Mouse (Mus musculus): ENCODE measurements at regions not wholly inside any gene's neighbourhood (a gene's known extent, or its start where the extent isn't known, plus 50 kb on each side); places are given as distances from the start of the nearest gene placed in this dataset.

- DNase-seq (ENCODE audit: low spot score in 2 of 2) = peak in 1 of 2 experiments; percentile 24
Measured at GRCm38 (mm10) chr4:135034406-135034805, 86.0 kb upstream of the Runx3 start.

- DNase-seq (ENCODE audit: low spot score in 2 of 2) = no peak
Measured at GRCm38 (mm10) chr4:135036764-135037163, 83.7 kb upstream of the Runx3 start.

DNA sequence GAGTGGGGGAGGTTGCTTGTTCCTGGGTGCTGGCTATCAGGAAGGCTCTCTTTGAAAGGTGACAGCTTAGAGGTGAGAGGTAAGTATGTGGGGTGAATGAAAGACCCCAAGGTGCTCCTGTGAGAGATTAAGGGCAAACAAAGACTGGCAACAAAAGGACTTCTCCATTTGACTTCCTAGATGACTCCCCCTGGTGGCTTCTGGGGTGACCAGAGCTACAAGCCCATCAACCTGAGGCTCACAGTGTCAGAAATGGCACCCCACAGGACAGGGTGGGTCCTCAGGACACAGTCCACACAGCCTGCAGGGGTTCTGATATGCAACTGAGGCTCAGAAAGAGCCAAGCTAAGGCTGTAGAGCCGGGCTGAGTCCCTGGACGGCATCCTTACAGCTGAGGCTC lies 81.2 kb upstream of the Runx3 start:
- no peak for DNase-seq (ENCODE audit: low spot score in 2 of 2)

DNA sequence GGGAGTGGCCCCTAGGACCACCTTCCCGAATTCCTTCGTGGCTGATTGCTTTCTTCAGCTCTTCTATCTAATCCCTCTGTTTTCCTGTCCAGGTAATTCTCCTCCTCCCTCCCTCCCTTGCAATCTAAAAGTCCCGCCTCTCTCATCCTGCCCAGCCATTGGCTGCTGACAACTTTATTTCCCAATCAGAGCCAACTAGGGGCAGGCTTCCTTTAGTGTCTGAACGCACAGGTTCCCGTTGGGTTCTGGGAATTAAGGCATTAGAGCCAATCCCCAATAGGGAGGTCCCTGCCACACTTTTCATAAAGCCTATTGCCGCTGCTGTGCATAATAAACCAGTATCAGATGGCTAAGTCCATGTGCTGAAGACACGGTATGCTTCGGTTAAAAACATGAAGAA lies 78.5 kb upstream of the Runx3 start:
- no peak for DNase-seq (ENCODE audit: low spot score in 2 of 2)

- no peak for DNase-seq (ENCODE audit: low spot score in 2 of 2)
Measured at GRCm38 (mm10) chr4:135042501-135042900, 78.0 kb upstream of the Runx3 start.

- DNase-seq (ENCODE audit: low spot score in 2 of 2) = no peak
Measured at GRCm38 (mm10) chr4:135045054-135045453, 75.4 kb upstream of the Runx3 start.

- no peak for DNase-seq (ENCODE audit: low spot score in 2 of 2)
Measured at GRCm38 (mm10) chr4:135046619-135047018, 73.8 kb upstream of the Runx3 start.

DNA sequence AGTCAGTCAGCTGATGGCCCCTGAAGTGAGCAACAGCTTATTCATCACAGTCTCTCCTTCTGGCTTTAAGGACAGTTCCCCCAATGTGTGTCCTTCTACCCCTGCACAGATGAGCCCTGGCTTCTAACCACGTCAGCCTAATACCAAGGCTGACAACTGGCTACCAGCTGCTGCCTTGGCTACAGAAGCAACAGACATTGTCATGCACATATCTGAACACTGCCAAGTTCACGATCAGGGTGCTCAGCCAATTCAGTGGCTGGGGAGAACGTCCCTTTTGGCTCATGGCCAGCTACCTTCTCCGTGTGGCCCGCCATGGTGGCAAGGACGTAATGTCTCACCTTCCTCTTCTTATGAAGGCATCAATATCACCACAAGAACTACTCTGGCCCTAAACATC lies 73.2 kb upstream of the Runx3 start:
- no peak for DNase-seq (ENCODE audit: low spot score in 2 of 2)

DNA sequence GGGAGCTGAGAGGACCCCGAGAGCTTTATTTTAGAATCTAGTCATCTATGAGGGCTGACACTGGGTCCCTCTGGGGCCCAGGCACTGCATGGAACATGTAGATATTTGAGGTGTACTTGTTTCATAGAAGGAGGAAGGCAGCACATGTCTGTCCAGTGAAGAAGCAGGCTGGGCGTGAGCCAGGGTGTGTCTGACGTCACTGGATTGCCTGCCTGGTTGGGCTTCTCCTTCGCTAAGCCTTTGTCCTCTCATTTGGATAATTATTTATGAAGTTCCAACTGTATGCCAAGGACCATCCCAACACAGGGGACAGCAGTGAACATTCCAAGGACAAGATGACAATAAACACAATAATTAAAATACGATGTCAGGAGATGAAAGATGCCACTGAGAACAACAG lies 72.7 kb upstream of the Runx3 start:
- DNase-seq (ENCODE audit: low spot score in 2 of 2) = no peak

- DNase-seq (ENCODE audit: low spot score in 2 of 2) = no peak
Measured at GRCm38 (mm10) chr4:135049924-135050323, 70.5 kb upstream of the Runx3 start.

DNA sequence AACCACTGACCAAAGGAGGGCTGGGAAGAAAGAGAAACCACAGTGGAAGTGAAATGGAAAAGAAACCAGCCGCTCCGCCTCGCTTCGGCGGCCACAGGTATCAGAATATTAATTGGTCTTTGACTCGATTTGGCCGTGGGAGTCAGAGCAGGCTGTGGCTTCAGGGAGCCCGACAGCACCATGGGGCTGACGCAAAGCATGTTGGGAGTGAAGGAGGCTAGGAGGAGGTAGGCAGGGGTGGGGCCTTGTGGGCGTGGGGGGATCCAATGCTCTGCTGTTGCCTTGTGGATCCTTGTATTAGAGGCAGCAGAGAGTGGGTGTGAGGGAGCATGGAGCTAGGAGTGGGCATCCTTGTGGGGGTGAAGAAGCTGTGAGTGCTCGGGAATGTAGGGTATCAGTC lies 69.0 kb upstream of the Runx3 start:
- no peak for DNase-seq (ENCODE audit: low spot score in 2 of 2)

- no peak for DNase-seq (ENCODE audit: low spot score in 2 of 2)
Measured at GRCm38 (mm10) chr4:135053585-135053984, 66.9 kb upstream of the Runx3 start.

GRCm38 (mm10) chr4:135054353-135054752 lies 66.1 kb upstream of the Runx3 start:
- DNase-seq (ENCODE audit: low spot score in 2 of 2) = no peak

GRCm38 (mm10) chr4:135056371-135056770 lies 64.1 kb upstream of the Runx3 start:
- DNase-seq (ENCODE audit: low spot score in 2 of 2) = no peak

DNA sequence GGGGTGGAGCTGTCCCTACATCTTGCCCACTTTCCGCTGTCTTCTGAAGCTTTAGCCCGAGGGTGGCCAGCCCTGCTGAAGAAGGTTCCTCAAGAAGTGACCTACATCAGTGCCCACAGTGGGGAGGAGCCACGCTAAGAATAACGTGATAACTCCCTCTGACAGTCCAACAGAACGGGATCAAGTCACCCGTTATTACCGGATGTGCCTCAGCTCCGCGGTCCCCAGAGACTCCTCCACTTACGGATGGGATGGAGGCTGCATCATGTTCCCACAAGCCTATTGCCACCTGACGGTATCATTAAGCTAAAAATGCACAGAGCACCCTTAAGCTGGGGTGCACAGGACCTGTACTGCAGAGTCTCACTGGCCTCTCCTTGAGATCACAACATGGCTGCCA lies 63.2 kb upstream of the Runx3 start:
- DNase-seq (ENCODE audit: low spot score in 2 of 2) = no peak

- no peak for DNase-seq (ENCODE audit: low spot score in 2 of 2)
Measured at GRCm38 (mm10) chr4:135058895-135059294, 61.6 kb upstream of the Runx3 start.

DNA sequence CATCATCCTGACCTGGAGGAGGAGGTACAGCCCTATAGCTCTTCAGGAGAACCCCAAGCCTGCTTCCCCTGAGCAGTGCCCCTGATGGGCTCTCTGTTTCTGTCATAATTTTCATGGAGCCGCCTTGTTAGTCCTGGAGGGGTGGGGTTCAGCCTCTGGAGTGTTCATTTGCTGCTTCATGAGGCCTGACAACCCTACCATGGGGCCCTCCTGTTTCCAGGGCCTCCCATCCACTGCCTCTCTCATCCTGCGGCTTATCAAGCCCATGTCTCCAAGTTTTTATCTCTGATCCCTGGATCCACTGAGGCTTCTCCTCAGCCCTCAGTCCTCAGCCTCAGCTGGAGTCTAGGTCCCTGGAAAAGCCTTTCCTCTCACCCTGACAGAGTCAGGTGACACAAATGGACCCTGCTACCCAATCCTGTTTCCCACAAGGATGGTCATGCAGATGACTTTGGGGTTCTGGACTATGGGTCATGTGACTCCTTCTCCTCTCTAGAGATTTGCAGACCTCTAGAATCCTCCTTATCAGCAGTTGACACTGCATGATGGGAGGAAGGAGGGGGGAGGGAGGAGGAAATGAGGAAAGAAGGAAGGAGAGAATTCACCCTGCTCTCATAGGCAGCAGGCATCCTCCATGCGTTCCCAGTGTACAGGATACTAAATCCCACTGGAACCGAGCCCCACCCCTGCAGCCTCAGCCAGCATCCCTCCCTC lies 59.3 kb upstream of the Runx3 start:
- no peak for DNase-seq (ENCODE audit: low spot score in 2 of 2)

DNA sequence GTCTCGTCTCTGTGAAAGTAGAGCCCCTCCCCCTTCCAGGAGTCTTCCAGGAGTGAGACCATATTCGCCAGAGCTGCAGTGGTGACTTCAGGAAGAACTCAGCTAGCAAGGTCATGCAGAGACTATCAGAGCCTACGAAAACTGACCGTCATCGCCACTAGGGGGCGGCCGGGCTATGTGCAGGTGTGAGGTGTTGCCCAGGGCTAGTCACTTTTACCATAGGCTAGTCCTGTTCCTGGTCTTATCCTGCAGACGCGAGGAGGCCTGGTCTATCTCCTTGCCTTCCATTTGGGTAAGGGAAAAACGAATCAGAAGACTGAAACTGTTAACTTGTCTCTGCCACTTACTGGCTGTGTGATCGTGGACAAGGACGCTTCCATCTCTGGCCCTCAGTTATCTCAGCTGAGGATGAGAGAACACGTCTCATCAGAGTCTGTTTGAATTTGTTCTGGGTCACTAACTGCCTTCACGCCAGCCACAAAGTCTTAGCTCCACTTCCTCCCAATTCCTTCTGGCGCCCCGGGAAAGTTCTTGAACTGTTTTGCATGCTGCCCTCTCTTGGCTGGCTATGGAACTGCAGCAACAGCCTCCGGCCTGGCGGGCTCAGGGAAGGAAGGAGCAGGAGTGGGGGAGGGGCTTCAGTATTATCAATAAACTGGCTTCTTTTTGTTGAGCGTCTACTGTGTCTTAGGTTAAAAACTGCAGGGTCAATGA lies 53.5 kb upstream of the Runx3 start:
- peak in 1 of 2 experiments; percentile 85 for DNase-seq (ENCODE audit: low spot score in 2 of 2)

DNA sequence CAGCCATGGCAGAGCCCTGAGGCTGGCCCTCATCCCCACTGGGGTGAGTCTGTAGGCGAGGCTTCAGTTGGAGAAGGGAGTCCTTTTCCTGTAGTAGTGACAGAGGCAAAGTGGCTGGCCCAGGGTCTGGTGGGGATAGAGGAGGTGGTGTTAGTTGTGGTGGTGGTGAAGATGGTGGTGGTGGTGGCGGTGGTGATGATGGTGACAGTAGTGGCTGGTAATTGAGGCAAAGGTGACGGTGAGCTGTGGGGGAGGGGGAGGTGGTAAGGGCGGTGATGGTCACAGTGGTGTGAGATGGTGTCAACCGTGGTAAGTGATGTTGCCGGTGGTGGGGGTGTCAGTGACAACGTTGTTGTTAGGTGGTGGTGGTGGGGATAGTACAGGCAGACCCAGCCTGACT lies 52.6 kb upstream of the Runx3 start:
- no peak for DNase-seq (ENCODE audit: low spot score in 2 of 2)

DNA sequence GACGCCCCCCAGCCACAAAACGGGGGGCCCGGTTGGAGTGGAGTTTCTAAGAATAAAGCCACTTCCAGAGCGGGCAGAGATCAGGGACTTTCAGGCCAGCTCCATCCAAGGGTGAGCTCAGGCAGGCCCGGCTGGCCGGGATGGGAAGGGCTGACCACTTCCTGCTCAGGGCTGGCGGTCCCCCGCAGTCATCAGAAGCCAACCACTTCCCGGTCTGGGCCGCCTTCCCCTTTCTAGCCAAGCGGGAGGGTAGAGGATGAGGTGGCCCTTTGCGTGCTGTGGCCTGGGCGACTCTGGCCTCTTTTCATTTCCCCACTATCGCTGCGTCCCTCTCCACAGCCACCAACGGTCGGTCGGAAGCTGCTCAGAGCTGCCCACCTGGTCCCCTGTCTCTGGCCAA lies 50.6 kb upstream of the Runx3 start:
- peak in 1 of 2 experiments; percentile 26 for DNase-seq (ENCODE audit: low spot score in 2 of 2)

Measured in left cerebral cortex, adult 9 months (tissue).